Mouse (Mus musculus): ENCODE measurements around the gene Gm49355. TPM values are rescaled to one million over a fixed set of nuclear protein-coding genes. Genes with fewer than 3 reads are reported as not detected.
A peak's percentile ranks its signal among the peaks of the same experiment; 100 is the strongest.

Gene Gm49355
- polyA plus RNA-seq, 1 experiment from 2014 or later = 0.11 TPM

- Histone ChIP-seq H3K36me3 (no peaks in the 10 kb centered on the region), H3K4me3 (no peak overlapping the region), H3K4me1 (peaks cover 12% of the 10 kb centered on the region), H3K9ac (no peak overlapping the region), H3K27me3 (replicated peaks) (peaks cover 100% of the 10 kb centered on the region), H3K27ac (no peak overlapping the region), H3K9me3 (no peaks in the 10 kb centered on the region), H3K4me2 (replicated peaks) (peak overlapping the region; percentile 41)
- under 1% methylated on average over 40 of the region's 40 CpGs for WGBS
- ATAC-seq (ENCODE audit: low FRiP score, low read depth) = no peak
Observed at GRCm38 (mm10) chr14:12345241-12345921, 61.6 kb downstream of the Gm49355 start.

- no peaks in the 10 kb centered on the region for H3K9me3 ChIP-seq
- peaks cover 12% of the 10 kb centered on the region for H3K4me1 ChIP-seq
- no peak overlapping the region for H3K27ac ChIP-seq
- no peak overlapping the region for H3K9ac ChIP-seq
- peak overlapping the region; percentile 9 for H3K4me2 ChIP-seq (replicated peaks)
- under 1% methylated on average over 50 of the region's 50 CpGs for WGBS
- peaks cover 100% of the 10 kb centered on the region for H3K27me3 ChIP-seq (replicated peaks)
- H3K4me3 ChIP-seq = no peak overlapping the region; the same call in 1 of the 2 replicates
- no peak for ATAC-seq (ENCODE audit: low FRiP score, low read depth)
- H3K36me3 ChIP-seq = no peaks in the 10 kb centered on the region
Observed at GRCm38 (mm10) chr14:12346011-12346864, 62.5 kb downstream of the Gm49355 start.

DNA sequence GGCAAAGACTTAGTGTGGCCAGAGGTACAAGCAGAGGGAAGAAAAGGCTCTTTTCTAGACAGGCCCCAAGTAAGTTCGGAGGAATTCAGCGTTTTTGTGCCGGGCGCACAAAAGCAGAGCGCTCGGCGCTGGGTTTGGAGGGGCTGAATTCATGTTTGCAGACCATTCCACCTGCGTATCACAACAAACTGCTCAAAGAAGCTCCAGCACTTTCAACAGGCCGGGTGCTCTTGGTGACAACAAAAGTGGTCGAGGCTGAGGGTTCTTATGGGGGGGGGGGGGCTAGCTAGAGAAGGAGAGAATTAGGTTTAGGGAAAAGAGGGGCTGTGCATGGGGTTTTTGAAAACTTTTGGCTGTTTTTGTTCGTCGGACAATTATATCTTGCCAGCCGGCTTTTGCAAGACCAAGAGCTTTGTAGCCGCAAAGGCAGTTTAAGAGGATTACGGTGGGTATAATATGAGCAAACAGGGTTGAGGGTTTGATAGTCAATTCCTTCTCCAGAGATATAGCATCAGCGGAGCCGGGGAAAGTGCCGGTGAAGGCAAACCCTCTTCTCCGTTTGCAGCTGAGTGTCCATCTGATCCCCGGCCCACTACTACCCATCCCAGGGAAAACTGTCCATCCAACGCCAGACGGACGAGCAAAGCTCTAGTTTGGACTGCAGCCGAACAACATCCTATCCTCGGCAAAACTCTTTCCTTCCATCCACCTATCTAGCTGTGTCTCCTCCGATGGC lies 63.3 kb downstream of the Gm49355 start:
- H3K4me3 ChIP-seq = no peak overlapping the region
- H3K27me3 ChIP-seq (replicated peaks) = peaks cover 100% of the 10 kb centered on the region

DNA sequence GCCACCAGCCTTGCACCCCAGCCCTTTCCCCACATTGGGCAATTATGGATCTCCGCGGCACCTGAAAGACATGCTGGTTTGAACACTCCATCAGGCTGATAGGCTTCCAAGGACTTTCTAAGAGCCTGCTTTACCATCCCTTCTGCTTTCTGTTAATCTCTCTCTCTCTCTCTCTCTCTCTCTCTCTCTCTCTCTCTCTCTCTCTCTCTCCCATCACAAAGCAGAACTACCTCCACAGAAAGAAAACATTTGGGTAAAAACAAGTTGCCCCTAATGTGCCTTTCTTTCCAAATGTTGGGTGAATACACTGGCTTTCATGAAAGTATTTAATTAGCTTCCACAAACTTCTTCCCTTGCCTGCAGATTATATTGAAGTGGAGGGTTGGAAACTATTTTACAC lies 64.3 kb downstream of the Gm49355 start, which contains the start of gene Fezf2:
TSS of gene Fezf2 (minus strand) at position 101 of the 400 bp plus-strand sequence.
- H3K4me2 ChIP-seq (replicated peaks) = no peak within 1 kb of the TSS

More for the DNA sequence above, 63.3 kb downstream of the Gm49355 start:
- Histone ChIP-seq H3K4me1 (peaks cover 12% of the 10 kb centered on the region), H3K9me3 (no peaks in the 10 kb centered on the region), H3K4me2 (replicated peaks) (no peak overlapping the region; the same call in 1 of the 2 replicates), H3K27ac (no peak overlapping the region), H3K36me3 (no peaks in the 10 kb centered on the region), H3K9ac (no peak overlapping the region)
- ATAC-seq (ENCODE audit: low FRiP score, low read depth) = no peak
- WGBS = under 1% methylated on average over 26 of the region's 26 CpGs

DNA sequence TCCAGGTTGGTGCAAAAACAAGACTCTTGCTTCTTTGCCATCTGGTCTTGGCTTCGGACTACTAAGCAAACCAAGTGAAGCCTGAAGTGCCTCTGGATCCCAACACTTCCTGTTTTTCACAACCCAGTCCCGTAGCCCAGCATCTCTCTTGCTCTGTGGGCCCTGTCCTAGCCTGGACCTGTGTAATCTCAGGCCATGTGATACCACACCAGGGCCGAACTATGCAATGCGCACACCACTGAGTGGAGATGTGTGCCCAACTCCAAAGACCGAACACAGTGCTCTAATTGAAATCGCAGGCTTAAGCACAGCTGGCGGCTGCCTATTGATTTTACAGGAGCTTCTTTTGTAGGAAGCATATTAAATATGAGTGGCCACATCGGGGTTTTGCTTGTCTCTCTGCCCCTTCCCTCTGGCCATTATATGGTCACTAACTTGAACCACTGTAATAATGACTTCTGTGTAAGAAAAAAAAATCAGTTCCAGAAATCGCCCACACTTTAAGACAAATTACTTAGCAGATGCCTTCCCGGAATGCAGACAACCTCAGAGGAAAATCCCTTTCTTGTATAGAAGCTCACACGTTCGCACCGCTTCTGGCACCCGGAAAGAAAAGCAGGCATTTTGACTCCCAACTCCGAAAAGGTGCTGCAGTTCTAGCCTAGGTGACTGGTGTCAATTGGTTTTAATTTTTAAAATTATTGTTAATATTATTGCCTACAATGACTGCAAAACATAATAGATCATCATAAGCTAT lies 65.7 kb downstream of the Gm49355 start:
- Histone ChIP-seq H3K4me1 (peaks cover 10% of the 10 kb centered on the region), H3K36me3 (no peaks in the 10 kb centered on the region), H3K9me3 (no peaks in the 10 kb centered on the region), H3K27me3 (replicated peaks) (peaks cover 97% of the 10 kb centered on the region), H3K27ac (no peak overlapping the region), H3K4me3 (no peak overlapping the region), H3K4me2 (replicated peaks) (no peak overlapping the region), H3K9ac (no peak overlapping the region)
- ATAC-seq (ENCODE audit: low FRiP score, low read depth) = no peak; the same call in 1 of the 2 replicates
- WGBS = 6% methylated on average over 15 of the region's 15 CpGs

More for the DNA sequence above, 64.3 kb downstream of the Gm49355 start, which contains the start of gene Fezf2:
- Histone ChIP-seq H3K4me1 (peaks cover 12% of the 10 kb centered on the region), H3K4me3 (no peak within 1 kb of the TSS), H3K9me3 (no peaks in the 10 kb centered on the region), H3K9ac (no peak within 1 kb of the TSS), H3K27me3 (replicated peaks) (peaks cover 98% of the 10 kb centered on the region), H3K27ac (no peak within 1 kb of the TSS), H3K36me3 (no peaks in the 10 kb centered on the region)
- ATAC-seq (ENCODE audit: low FRiP score, low read depth) = no peak
- 0% methylated on average over 2 of the region's 2 CpGs for whole genome bisulfite sequencing

DNA sequence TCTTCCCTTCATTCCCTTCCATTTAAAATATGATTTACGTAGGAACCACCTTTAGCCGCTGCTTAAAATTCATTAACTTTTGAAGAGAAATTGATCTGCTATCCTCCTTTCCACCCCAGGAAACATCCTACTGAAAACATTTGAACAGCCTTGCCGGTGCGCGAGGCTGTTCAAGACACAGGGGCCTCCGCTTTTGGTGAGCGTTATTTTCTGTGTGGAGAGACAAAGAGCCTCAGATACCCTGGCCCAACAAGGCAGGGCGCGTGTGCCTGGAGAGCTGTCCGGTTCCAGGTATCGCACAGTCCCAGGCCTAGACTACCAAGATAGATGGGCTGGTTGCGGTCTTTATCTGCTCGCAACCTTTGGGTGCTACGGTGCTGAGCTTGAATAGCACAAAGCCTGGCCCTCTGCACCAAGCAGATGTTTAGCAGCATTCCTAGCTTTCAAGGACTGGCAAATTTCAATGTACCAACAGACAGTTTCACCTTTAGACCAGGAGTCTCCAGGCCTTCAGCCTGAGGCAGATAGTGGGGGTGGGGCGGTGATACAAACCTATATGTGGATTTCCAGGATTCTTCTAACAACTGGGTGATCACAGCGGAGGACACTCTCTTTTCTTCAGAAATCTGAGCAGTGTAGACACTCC lies 66.6 kb downstream of the Gm49355 start:
- H3K4me1 ChIP-seq = peaks cover 2% of the 10 kb centered on the region; the same call in 1 of the 2 replicates
- peaks cover 93% of the 10 kb centered on the region for H3K27me3 ChIP-seq (replicated peaks)
- H3K36me3 ChIP-seq = no peaks in the 10 kb centered on the region
- H3K27ac ChIP-seq = no peak overlapping the region
- H3K4me3 ChIP-seq = no peak overlapping the region
- WGBS = 3% methylated on average over 16 of the region's 16 CpGs
- no peak overlapping the region for H3K9ac ChIP-seq
- H3K4me2 ChIP-seq (replicated peaks) = no peak overlapping the region
- no peaks in the 10 kb centered on the region for H3K9me3 ChIP-seq
- no peak for ATAC-seq (ENCODE audit: low FRiP score, low read depth)

Other genes with a start within 250 kb of the Gm49355 start
- gene 3830406C13Rik, start 197 bp downstream of the Gm49355 start, polyA plus RNA-seq (2016; fragmentation: Nextera tagmentation; extraction: Ambion mirVana) = 25.3 and 30.3 TPM in 2 replicates
- gene Fezf2, start 64.2 kb downstream of the Gm49355 start, polyA plus RNA-seq (2016; fragmentation: Nextera tagmentation; extraction: Ambion mirVana) = not detected in 2 replicates